Comparison of ENCODE assay signal across 24 mouse cellular contexts in genomic region chr4:49536671-49537070, GRCm38 (mm10). TPM values are rescaled to one million over a fixed set of nuclear protein-coding genes. Genes with fewer than 3 reads are reported as not detected.
"Had no signal": no experiment of that assay in that cellular context is flagged by ENCODE, and none has a peak within 500 bp of the region (broad histone marks: within the 10 kb centered on the region; RNA-seq: fewer than 3 reads in every experiment).

No protein-coding gene starts in this region.

- H3K4me2 ChIP-seq: lung, embryonic 15.5 days; midbrain, embryonic 12.5 days; neural tube, embryonic 13.5 days; neural tube, embryonic 15.5 days had no signal

- H3K9me3 ChIP-seq: lung, embryonic 15.5 days; megakaryocyte, embryonic 14.5 days; midbrain, embryonic 10.5 days; midbrain, embryonic 12.5 days; neural tube, embryonic 13.5 days; neural tube, embryonic 15.5 days had no signal

- H3K9ac ChIP-seq: lung, embryonic 15.5 days; midbrain, embryonic 12.5 days; neural tube, embryonic 13.5 days; neural tube, embryonic 15.5 days had no signal

- H3K27ac ChIP-seq: lung, embryonic 15.5 days; macrophage; midbrain, embryonic 10.5 days; midbrain, embryonic 12.5 days; neural tube, embryonic 13.5 days; neural tube, embryonic 15.5 days had no signal

- H3K4me3 ChIP-seq: lung, embryonic 15.5 days; megakaryocyte, embryonic 14.5 days; midbrain, embryonic 10.5 days; midbrain, embryonic 12.5 days; myocyte; neural tube, embryonic 13.5 days; neural tube, embryonic 15.5 days had no signal

- DNase-seq: lung, adult 2 months; lung, postnatal 14 days; lung, postnatal 36 days; midbrain, embryonic 14.5 days; retina, postnatal 1 day; right cerebral cortex, adult 18-20 months; right cerebral cortex, postnatal 25 days; right cerebral cortex, postnatal 4 days; spleen, adult 18-20 months; thymus, adult 18-20 months; thymus, postnatal 14 days; thymus, postnatal 36 days had no signal

- H3K4me1 ChIP-seq: lung, embryonic 15.5 days; megakaryocyte, embryonic 14.5 days; midbrain, embryonic 10.5 days; midbrain, embryonic 12.5 days; neural tube, embryonic 13.5 days; neural tube, embryonic 15.5 days had no signal

- ATAC-seq: lung, postnatal 0 days; midbrain, embryonic 16.5 days had no signal

- H3K27me3 ChIP-seq: lung, embryonic 15.5 days; megakaryocyte, embryonic 14.5 days; midbrain, embryonic 12.5 days; neural tube, embryonic 13.5 days; neural tube, embryonic 15.5 days had no signal

RNA-seq across cellular contexts. Expression of gene Aldob, which starts 12.7 kb away (rescaled TPM):
- total RNA-seq: megakaryocyte progenitor cell, adult 5-6 weeks had no signal
- polyA plus RNA-seq: macrophage; midbrain, embryonic 10.5 days; midbrain, embryonic 12.5 days; midbrain, embryonic 14.5 days; myocyte; neural tube, embryonic 11.5 days had no signal

RNA-seq across cellular contexts. Expression of gene Baat, which starts 30.3 kb away (rescaled TPM):
- total RNA-seq: megakaryocyte progenitor cell, adult 5-6 weeks had no signal
- polyA plus RNA-seq: lung, adult 2 months; lung, embryonic 15.5 days; lung, postnatal 0 days; macrophage; myocyte; neural tube, embryonic 13.5 days; neural tube, embryonic 15.5 days had no signal
